Mouse (Mus musculus) CH12.LX (cell line): ENCODE measurements around the gene Zc3h10. TPM values are rescaled to one million over a fixed set of nuclear protein-coding genes. Genes with fewer than 3 reads are reported as not detected.

Source experiments
- DNase-seq: peaks from one replicate; pipeline ENCODE4 v3.0.0-alpha.2; 2013; ENCODE audit errors: extremely low read depth
- H3K27ac ChIP-seq: 2 replicates; pipeline ENCODE4 v1.5.1; 2012; ENCODE audit warnings: low read depth, mild to moderate bottlenecking, control low read depth, moderate library complexity; ENCODE audit not compliant: insufficient read depth
- H3K27me3 ChIP-seq: replicated peaks from 2 replicates; pipeline ENCODE3; 2012; ENCODE audit warnings: inconsistent platforms
- H3K36me3 ChIP-seq, 2 experiments: replicated peaks in 1 of 2; 2 replicates each; pipeline versions ENCODE3 to v1.6.1; 2012; ENCODE audit warnings: inconsistent platforms in 1 of 2, low read length in 1 of 2, mild to moderate bottlenecking in 1 of 2, mixed read lengths in 1 of 2, moderate library complexity in 1 of 2; ENCODE audit not compliant: control insufficient read depth in 1 of 2, insufficient read depth in 1 of 2
- H3K4me1 ChIP-seq, 2 experiments: 2 replicates each; pipeline ENCODE4 v1.6.1; 2012; ENCODE audit warnings: inconsistent platforms in 1 of 2, moderate library complexity in 1 of 2; ENCODE audit not compliant: insufficient read depth in 2 of 2, control insufficient read depth in 1 of 2
- H3K4me2 ChIP-seq: 2 replicates; pipeline ENCODE4 v1.6.1; 2012; ENCODE audit warnings: low read depth, mild to moderate bottlenecking, control low read depth; ENCODE audit not compliant: poor library complexity, insufficient read depth, severe bottlenecking
- H3K4me3 ChIP-seq, 3 experiments: fragments of 150-350 bp in 1 of 3; sonication (generic) in 1 of 3; replicated peaks in 1 of 3; 2 replicates each; pipeline versions ENCODE3 to v1.5.1; 2011 to 2012; ENCODE audit warnings: low read depth in 2 of 3, low read length in 2 of 3, mild to moderate bottlenecking in 2 of 3, moderate library complexity in 2 of 3, control low read depth in 1 of 3, improper control_type of control experiment in 1 of 3, inconsistent platforms in 1 of 3, mixed read lengths in 1 of 3; ENCODE audit not compliant: poor library complexity in 1 of 3
- H3K79me2 ChIP-seq: replicated peaks from 2 replicates; pipeline ENCODE4 v1.6.1; 2012; ENCODE audit warnings: mild to moderate bottlenecking, moderate library complexity; ENCODE audit not compliant: control insufficient read depth, poor library complexity, insufficient read depth, severe bottlenecking; ENCODE audit errors: extremely low read depth
- H3K9ac ChIP-seq: 2 replicates; pipeline ENCODE4 v1.6.1; 2012; ENCODE audit warnings: low read depth, mild to moderate bottlenecking, control low read depth, moderate library complexity; ENCODE audit not compliant: insufficient read depth
- H3K9me3 ChIP-seq: replicated peaks from 2 replicates; pipeline ENCODE3; 2012; ENCODE audit warnings: low read length, inconsistent platforms, mixed read lengths
- BHLHE40 ChIP-seq: IDR thresholded peaks from 2 replicates; pipeline ENCODE4 v1.6.1; 2011; ENCODE audit warnings: mild to moderate bottlenecking, low read depth, low read length, improper control_type of control experiment
- CHD2 ChIP-seq: IDR thresholded peaks from 2 replicates; pipeline ENCODE4 v1.6.1; 2011; ENCODE audit warnings: low read length, improper control_type of control experiment
- ETS1 ChIP-seq: conservative IDR thresholded peaks from 2 replicates; pipeline ENCODE4 v1.6.1; 2012; ENCODE audit warnings: low read depth, mild to moderate bottlenecking, inconsistent platforms, low read length, improper control_type of control experiment, moderate library complexity
- GABPA ChIP-seq: IDR thresholded peaks from 2 replicates; pipeline ENCODE4 v1.6.1; 2012; ENCODE audit warnings: low read depth, low read length, improper control_type of control experiment, inconsistent platforms; ENCODE audit not compliant: insufficient replicate concordance
- HCFC1 ChIP-seq: IDR thresholded peaks from 2 replicates; pipeline ENCODE4 v1.6.1; 2012; ENCODE audit warnings: low read depth, mild to moderate bottlenecking, inconsistent platforms, low read length, improper control_type of control experiment
- IRF4 ChIP-seq: IDR thresholded peaks from 2 replicates; pipeline ENCODE4 v1.6.1; 2014; ENCODE audit warnings: low read depth, mild to moderate bottlenecking, inconsistent platforms, low read length, improper control_type of control experiment
- JUN ChIP-seq: IDR thresholded peaks from 2 replicates; pipeline ENCODE4 v1.6.1; 2011; ENCODE audit warnings: low read depth, mild to moderate bottlenecking, low read length, improper control_type of control experiment, moderate library complexity; ENCODE audit not compliant: insufficient read depth
- KAT2A ChIP-seq: IDR thresholded peaks from 2 replicates; pipeline ENCODE4 v1.6.1; 2012; ENCODE audit warnings: low read length, improper control_type of control experiment, inconsistent platforms; ENCODE audit not compliant: insufficient replicate concordance
- MAX ChIP-seq: IDR thresholded peaks from 2 replicates; pipeline ENCODE4 v1.6.1; 2011; ENCODE audit warnings: low read length, improper control_type of control experiment
- MAZ ChIP-seq: IDR thresholded peaks from 2 replicates; pipeline ENCODE4 v1.6.1; 2012; ENCODE audit warnings: low read depth, mild to moderate bottlenecking, inconsistent platforms, low read length, improper control_type of control experiment, moderate library complexity
- MXI1 ChIP-seq: IDR thresholded peaks from 2 replicates; pipeline ENCODE4 v1.6.1; 2011; ENCODE audit warnings: mild to moderate bottlenecking, low read depth, low read length, improper control_type of control experiment
- MYC ChIP-seq: IDR thresholded peaks from 2 replicates; pipeline ENCODE4 v1.6.1; 2011; ENCODE audit warnings: low read depth, mild to moderate bottlenecking, improper control_type of control experiment, low read length
- NELFE ChIP-seq: IDR thresholded peaks from 2 replicates; pipeline ENCODE4 v1.6.1; 2011; ENCODE audit warnings: low read depth, low read length, improper control_type of control experiment
- NRF1 ChIP-seq: IDR thresholded peaks from 2 replicates; pipeline ENCODE4 v1.6.1; 2014; ENCODE audit warnings: low read depth, mild to moderate bottlenecking, inconsistent platforms, low read length, improper control_type of control experiment, moderate library complexity
- PAX5 ChIP-seq: IDR thresholded peaks from 2 replicates; pipeline ENCODE4 v1.6.1; 2012; ENCODE audit warnings: low read length, inconsistent platforms, mixed read lengths
- POLR2AphosphoS2 ChIP-seq: IDR thresholded peaks from 2 replicates; pipeline ENCODE4 v1.6.1; 2011; ENCODE audit warnings: low read depth, low read length, improper control_type of control experiment
- SMC3 ChIP-seq: IDR thresholded peaks from 2 replicates; pipeline ENCODE4 v1.6.1; 2011; ENCODE audit warnings: low read depth, low read length, improper control_type of control experiment
- USF2 ChIP-seq: conservative IDR thresholded peaks from 2 replicates; pipeline ENCODE4 v1.6.1; 2011; ENCODE audit warnings: low read depth, low read length, improper control_type of control experiment
- ZKSCAN1 ChIP-seq: IDR thresholded peaks from 2 replicates; pipeline ENCODE4 v1.6.1; 2012; ENCODE audit warnings: low read depth, inconsistent platforms, low read length, improper control_type of control experiment, borderline replicate concordance
- dilution Hi-C: fragments of 300-500 bp; cut with MboI; formaldehyde crosslinking; loops from 2 replicates; pipeline ENCODE4 v1.14.3; 2020; ENCODE audit warnings: low sequenced_read_pairs; ENCODE audit not compliant: extremely low pct_unique_long_range_greater_than_20kb, extremely low pct_ligation_motif_present
- in situ Hi-C: fragments of 300-500 bp; cut with MboI; formaldehyde crosslinking; loops from 3 replicates; pipeline ENCODE4 v1.14.3; 2019; ENCODE audit warnings: low sequenced_read_pairs, low pct_ligation_motif_present, low pct_unique_long_range_greater_than_20kb, mixed read lengths
- polyA plus RNA-seq: library from polyadenylated mRNA; unstranded; fragments of >175 nt; gene quantifications from 2 replicates; pipeline ENCODE4 v1.2.1, GENCODE M21; 2012; ENCODE audit warnings: low read depth; ENCODE audit not compliant: insufficient read length
- total RNA-seq, 2 experiments: library from RNA; depleted of rRNA; stranded (reverse); fragments of 300-350 nt in 1 of 2; fragments of >200 nt in 1 of 2; gene quantifications; 2 replicates each; pipeline ENCODE4 v1.2.3; 2012 to 2014

Gene Zc3h10
- total and polyA plus RNA-seq, 3 experiments, result 14.4 to 19.9 (median 16.2) TPM

DNA sequence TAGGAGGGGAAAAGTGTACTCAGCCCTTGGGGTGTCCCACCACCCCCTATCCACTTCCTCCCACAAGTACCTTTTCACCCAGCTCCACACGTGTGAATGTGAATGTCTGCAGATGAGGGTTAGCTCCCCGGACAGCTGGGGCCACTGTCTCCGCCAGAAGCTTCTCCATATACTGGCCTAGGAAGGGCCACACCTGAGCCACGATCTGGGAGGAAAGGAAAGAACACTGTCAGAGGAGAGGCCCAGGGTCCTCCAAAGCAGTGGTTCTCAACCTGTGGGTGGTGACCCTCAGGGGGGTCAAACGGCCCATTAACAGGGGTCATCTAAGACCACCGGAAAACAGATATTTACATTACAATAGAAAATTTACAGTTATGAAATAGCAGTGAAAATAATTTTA, 25.2 kb downstream of the Zc3h10 start:
- Histone ChIP-seq H3K4me3 (no peak overlapping the region), H3K27me3 (no peaks in the 10 kb centered on the region), H3K9ac (no peak overlapping the region), H3K4me1 (peaks cover 0 to 14% of the 10 kb centered on the region in 2 experiments; a peak in 2 of 4 replicates), H3K9me3 (no peaks in the 10 kb centered on the region), H3K36me3 (peaks cover 45 to 52% of the 10 kb centered on the region in 2 experiments), H3K4me2 (no peak overlapping the region), H3K27ac (no peak overlapping the region), H3K79me2 (no peaks in the 10 kb centered on the region)
- dilution Hi-C loops (no loop called here), in situ Hi-C loops (no loop called here)
- DNase-seq, result no peak
- no peak for TF ChIP-seq BHLHE40
- TF ChIP-seq POLR2AphosphoS2, result no peak
- TF ChIP-seq ETS1, result no peak
- TF ChIP-seq MAZ, result no peak
- TF ChIP-seq ZKSCAN1, result no peak
- no peak for TF ChIP-seq NRF1
- TF ChIP-seq MXI1, result no peak
- TF ChIP-seq CHD2, result no peak
- no peak for TF ChIP-seq MYC
- no peak for TF ChIP-seq GABPA
- TF ChIP-seq HCFC1, result no peak
- TF ChIP-seq MAX, result no peak
- TF ChIP-seq SMC3, result no peak
- no peak for TF ChIP-seq IRF4
- no peak for TF ChIP-seq USF2
- TF ChIP-seq PAX5, result no peak
- TF ChIP-seq KAT2A, result no peak
- no peak for TF ChIP-seq NELFE

DNA sequence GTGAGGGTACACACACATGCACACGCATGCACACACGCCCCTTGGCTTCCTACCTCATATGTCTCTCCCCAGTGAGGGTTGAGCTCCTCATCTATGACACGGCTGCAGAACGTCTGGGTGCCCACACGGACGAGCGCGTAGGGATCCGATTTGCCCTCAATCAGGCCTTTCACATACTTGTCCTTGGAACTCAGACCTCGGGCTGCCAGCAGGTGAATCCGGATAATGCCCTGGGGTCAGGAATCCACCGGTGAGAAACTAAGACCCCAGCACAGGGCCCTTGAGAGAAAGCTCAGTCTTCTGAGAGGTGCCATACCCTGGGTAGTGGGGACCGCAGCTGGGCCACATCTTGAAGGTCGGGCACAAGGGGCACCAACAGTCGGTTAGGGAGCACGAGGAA, 27.0 kb downstream of the Zc3h10 start:
- Histone ChIP-seq H3K4me3 (no peak overlapping the region), H3K9ac (no peak overlapping the region), H3K79me2 (no peaks in the 10 kb centered on the region), H3K27me3 (no peaks in the 10 kb centered on the region), H3K4me1 (peaks cover 0 to 9% of the 10 kb centered on the region in 2 experiments; a peak in 2 of 4 replicates), H3K4me2 (no peak overlapping the region), H3K36me3 (peaks cover 62 to 70% of the 10 kb centered on the region in 2 experiments), H3K27ac (no peak overlapping the region), H3K9me3 (no peaks in the 10 kb centered on the region)
- no peak for TF ChIP-seq JUN
- in situ Hi-C loops, result no loop called here
- dilution Hi-C loops, result no loop called here
- no peak for DNase-seq
